Mouse (Mus musculus) cerebellum, adult 2 months (tissue): ENCODE measurements around the gene Gtf3c5. TPM values are rescaled to one million over a fixed set of nuclear protein-coding genes. Genes with fewer than 3 reads are reported as not detected.

Experiments used
- DNase-seq, 2 experiments: peaks; one replicate each; pipeline ENCODE4 v3.0.0; 2021
- H3K27ac ChIP-seq: fragments of 200-500 bp; 2 replicates; pipeline ENCODE4 v1.5.1; 2012; ENCODE audit warnings: low read length, control low read depth, inconsistent platforms; ENCODE audit not compliant: insufficient read depth
- H3K27me3 ChIP-seq: fragments of 200-500 bp; 2 replicates; pipeline ENCODE4 v1.6.1; 2012; ENCODE audit warnings: inconsistent platforms, mild to moderate bottlenecking, low read length, moderate library complexity; ENCODE audit not compliant: control insufficient read depth, insufficient read depth
- H3K4me1 ChIP-seq: fragments of 200-500 bp; 2 replicates; pipeline ENCODE4 v1.6.1; 2011; ENCODE audit warnings: low read length; ENCODE audit not compliant: control insufficient read depth, insufficient read depth
- H3K4me3 ChIP-seq: fragments of 200-500 bp; replicated peaks from 2 replicates; pipeline ENCODE3; 2011; ENCODE audit warnings: mild to moderate bottlenecking, low read depth, low read length, control low read depth; ENCODE audit not compliant: insufficient read depth
- CTCF ChIP-seq: fragments of 200-500 bp; IDR thresholded peaks from 2 replicates; pipeline ENCODE4 v1.5.1; 2011; ENCODE audit warnings: low read depth, mild to moderate bottlenecking, control low read depth, low read length, moderate library complexity, borderline replicate concordance; ENCODE audit not compliant: insufficient read depth
- POLR2A ChIP-seq: fragments of 200-500 bp; IDR thresholded peaks from 2 replicates; pipeline ENCODE4 v1.6.1; 2011; ENCODE audit warnings: low read length, control low read depth, borderline replicate concordance; ENCODE audit not compliant: insufficient read depth
- WGBS: fragments of 180-500 bp; shearing (Covaris S2); methylation state at CpG from one replicate; pipeline ENCODE4 v1.1.7; 2018; 5-methylcytosine and 5-hydroxymethylcytosine counted together
- polyA plus RNA-seq: library from polyadenylated mRNA; depleted of rRNA; stranded (reverse); fragments of >200 nt; gene quantifications from 2 replicates; pipeline ENCODE4 v1.2.3, GENCODE M21; 2012

Gene Gtf3c5
- polyA plus RNA-seq, 1 experiment: 32.6 TPM

DNA sequence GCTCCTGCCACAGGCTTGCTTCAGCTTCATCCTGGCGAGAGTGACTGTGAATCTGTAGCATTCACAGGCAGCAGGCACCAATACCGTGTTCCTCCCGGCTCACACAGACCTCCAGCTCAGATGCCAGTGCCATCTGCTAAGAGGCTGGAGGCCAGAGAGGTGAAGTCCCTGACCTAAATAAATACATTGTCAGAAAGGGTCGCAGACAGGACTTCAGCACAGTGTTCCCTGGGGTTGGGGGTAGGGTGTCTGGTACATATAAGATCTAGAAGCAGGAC, 48.3 kb downstream of the Gtf3c5 start:
- 1% methylated on average over 4 of the region's 4 CpGs for WGBS
- peak overlapping the region; percentile 91 for H3K27ac ChIP-seq
- H3K27me3 ChIP-seq: no peaks in the 10 kb centered on the region
- TF ChIP-seq POLR2A (peak; percentile 41; the same call in 1 of the 2 replicates), CTCF (no peak)
- peak overlapping the region; percentile 86 for H3K4me3 ChIP-seq
- H3K4me1 ChIP-seq: peaks cover 67% of the 10 kb centered on the region
- DNase-seq: peak; percentile 82 to 89

DNA sequence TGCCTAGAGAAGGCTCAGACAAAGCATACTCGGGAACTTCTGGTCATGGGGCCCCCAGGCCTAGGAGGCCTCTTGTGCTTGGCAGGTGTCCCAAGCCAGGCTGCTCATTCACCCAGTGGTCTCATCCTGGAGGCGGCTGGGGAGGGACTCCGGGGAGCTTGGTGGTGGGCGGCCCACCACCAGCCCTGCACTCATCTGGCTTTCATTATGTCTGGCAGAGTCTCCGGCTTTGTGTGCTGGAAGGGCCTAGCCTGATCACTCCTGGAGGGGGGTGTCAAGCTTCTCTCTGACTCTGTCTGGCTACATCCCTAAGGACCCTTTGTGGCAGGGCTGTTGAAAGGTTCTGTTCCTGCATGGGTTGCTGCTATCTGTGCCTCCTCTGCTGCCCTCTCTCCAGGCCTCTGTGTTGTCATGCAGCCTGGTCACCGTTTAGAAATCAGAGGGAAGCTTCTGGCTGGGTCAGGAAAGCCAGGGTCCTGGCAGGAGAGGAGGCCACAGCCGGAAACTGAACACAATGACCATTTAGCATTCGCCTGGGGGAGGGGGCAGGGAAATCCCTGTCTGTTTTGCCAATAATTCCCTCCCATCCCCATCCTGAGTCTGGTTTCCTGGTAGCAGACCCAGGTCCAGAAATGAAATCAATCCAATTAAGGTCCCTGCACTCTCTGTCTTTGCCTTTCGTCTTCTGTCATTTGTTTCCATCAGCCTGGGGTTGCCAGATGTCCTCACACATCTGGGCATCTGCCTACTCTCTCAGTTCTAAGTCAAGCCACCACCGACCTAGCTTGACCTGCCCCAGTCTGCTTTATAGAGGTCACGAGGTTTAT, 48.9 kb downstream of the Gtf3c5 start:
- H3K4me1 ChIP-seq: peaks cover 67% of the 10 kb centered on the region
- peak in 1 of 2 experiments; percentile 60 for DNase-seq
- peak overlapping the region; percentile 86 for H3K4me3 ChIP-seq
- no peaks in the 10 kb centered on the region for H3K27me3 ChIP-seq
- peak overlapping the region; percentile 91 for H3K27ac ChIP-seq
- TF ChIP-seq POLR2A: 0 out of 2 replicates have a peak, but pooled peaks have one; percentile 10
- no peak for TF ChIP-seq CTCF
- 2% methylated on average over 11 of the region's 11 CpGs for WGBS

DNA sequence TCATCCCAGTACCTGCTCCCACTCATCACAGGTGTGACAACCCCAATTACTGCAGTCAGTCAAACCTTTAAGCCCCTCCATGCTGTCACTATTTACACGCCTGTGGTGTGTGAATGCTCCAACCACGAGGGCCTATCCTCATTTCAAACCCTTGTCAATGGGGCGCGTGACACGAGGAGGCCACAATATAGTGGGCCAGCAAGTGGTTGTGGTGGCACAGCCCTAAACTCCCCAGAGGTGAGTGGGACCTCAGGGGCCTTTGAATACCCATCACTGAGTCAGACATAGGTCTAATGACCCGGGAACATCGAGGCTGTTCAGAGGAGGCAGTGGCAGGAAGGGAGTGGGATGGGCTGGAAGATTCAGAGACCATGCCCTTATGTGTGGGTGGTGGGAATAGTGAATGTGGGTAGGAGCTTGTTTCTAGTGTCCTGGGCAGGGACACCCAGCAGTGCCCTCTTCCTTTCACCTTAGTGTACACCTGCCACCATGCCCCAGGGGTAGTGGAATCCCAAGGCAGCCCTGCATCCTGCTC, 49.6 kb downstream of the Gtf3c5 start:
- 8% methylated on average over 7 of the region's 7 CpGs for WGBS
- Histone ChIP-seq H3K4me3 (peak overlapping the region; percentile 86), H3K4me1 (peaks cover 67% of the 10 kb centered on the region), H3K27me3 (no peaks in the 10 kb centered on the region), H3K27ac (peak overlapping the region; percentile 91)
- no peak for TF ChIP-seq POLR2A
- TF ChIP-seq CTCF: no peak
- peak in 1 of 2 experiments; percentile 63 for DNase-seq

DNA sequence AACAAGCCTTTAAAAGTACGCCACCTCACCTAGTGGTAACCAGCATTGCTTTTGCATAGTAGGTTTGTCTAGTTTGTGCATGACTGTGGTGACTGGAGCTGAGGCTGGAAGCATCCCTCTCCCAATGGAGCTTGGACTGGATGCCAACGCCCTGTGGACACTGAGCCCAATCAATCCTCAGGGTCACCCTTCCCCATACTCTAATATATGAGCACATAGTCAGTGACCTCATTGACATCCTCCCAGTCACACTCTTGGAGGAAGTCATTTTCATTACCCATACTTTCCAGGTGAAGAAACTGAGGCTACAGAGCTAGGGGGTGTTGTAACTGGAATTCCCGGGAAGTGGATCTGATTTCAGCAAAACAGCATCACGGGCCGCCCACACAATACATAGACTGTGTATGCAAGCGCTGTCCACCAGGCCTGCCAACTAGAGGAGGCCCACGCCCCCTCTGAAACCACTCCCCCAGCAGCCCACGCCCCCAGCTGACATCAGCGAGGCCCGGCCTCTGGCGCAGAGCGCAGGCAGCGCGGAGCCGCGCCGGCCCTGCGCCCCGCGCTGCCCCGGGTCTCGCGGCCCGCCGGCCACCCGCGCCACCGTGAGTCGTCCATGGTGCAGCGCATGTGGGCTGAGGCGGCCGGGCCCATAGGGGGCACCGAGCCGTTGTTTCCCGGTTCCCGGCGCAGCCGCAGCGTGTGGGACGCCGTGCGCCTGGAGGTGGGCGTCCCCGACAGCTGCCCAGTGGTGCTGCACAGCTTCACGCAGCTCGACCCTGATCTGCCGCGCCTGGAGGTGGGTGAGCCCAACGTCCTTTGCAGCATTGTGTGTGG, 50.4 kb downstream of the Gtf3c5 start:
- TF ChIP-seq CTCF: no peak
- peak; percentile 66 for TF ChIP-seq POLR2A
- WGBS: 3% methylated on average over 49 of the region's 49 CpGs
- peak overlapping the region; percentile 91 for H3K27ac ChIP-seq
- H3K4me3 ChIP-seq: peak overlapping the region; percentile 86
- peak; percentile 90 to 92 for DNase-seq
- peaks cover 67% of the 10 kb centered on the region for H3K4me1 ChIP-seq
- H3K27me3 ChIP-seq: no peaks in the 10 kb centered on the region

DNA sequence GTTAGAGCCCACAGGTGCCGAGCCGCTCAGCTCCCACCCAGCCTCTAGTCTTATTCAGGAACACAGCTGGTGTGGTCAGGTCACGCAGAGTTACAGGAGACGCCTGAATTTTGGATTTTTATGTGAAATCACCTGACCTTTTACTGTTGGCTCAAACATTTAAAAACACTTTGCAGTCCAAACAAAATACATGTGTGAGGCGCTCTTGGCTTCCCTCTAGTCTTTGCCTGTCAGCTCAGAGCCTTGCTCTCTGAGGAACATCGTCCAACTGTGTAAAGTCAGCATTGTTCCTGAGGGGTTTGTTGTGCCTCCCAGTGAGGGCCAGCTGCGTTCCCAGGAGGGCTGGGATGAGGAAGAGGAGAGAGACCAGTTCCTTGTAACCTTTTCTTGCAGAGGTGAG, 53.2 kb downstream of the Gtf3c5 start:
- WGBS: 60% methylated on average over 7 of the region's 7 CpGs
- no peak for TF ChIP-seq CTCF
- Histone ChIP-seq H3K4me1 (peaks cover 68% of the 10 kb centered on the region), H3K27me3 (no peaks in the 10 kb centered on the region), H3K27ac (peak overlapping the region; percentile 18; the same call in 1 of the 2 replicates), H3K4me3 (no peak overlapping the region)
- no peak for DNase-seq

DNA sequence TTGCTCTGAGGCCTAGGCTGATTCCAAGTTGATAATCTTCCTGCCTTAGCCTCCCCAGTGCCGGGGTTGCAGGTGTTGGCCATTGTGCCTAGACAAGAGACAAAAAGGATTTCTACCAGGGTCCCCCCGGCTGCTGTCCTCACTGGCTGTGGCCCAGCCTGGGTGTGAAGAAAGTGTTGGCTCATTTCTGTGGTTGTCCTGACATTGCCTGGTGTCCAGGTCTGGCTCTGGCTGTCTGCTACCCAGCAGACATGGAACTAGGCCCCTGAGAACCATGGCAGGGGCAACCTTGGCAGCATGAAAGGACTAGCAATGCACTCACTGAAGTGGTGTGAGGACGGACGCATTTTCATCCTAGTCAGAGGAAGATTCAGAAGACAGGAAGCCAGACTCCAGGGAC, 53.7 kb downstream of the Gtf3c5 start:
- Histone ChIP-seq H3K4me1 (peaks cover 69% of the 10 kb centered on the region), H3K27me3 (no peaks in the 10 kb centered on the region), H3K27ac (peak overlapping the region; percentile 26), H3K4me3 (no peak overlapping the region)
- 36% methylated on average over 4 of the region's 4 CpGs for WGBS
- no peak for TF ChIP-seq POLR2A
- no peak for TF ChIP-seq CTCF
- no peak for DNase-seq

DNA sequence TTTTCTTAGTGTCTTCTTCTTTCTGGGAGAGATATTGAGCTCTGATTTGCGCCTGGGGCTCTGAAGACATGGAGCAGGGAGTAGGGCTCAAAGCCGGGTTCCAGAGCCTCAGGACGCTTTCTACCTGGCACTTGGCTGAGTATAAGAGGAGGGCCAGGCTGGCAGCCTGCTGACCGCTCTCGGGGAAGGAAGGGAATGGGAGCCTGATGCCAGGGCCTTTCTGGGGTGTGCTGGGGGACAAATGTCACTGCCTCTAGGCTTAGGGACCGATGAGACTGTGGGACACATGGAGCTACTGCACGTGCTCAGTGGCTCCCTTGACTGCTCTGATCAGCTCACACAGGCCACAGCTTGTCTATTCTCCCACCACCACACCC, 55.2 kb downstream of the Gtf3c5 start:
- H3K27me3 ChIP-seq: no peaks in the 10 kb centered on the region
- no peak overlapping the region for H3K4me3 ChIP-seq
- H3K27ac ChIP-seq: no peak overlapping the region; the same call in 1 of the 2 replicates
- DNase-seq: peak in 1 of 2 experiments; percentile 64
- no peak for TF ChIP-seq CTCF
- no peak for TF ChIP-seq POLR2A
- WGBS: 16% methylated on average over 7 of the region's 7 CpGs
- H3K4me1 ChIP-seq: peaks cover 80% of the 10 kb centered on the region
